Mouse (Mus musculus) MEL (cell line): ENCODE data around the gene Ppp1r27. TPM values are rescaled to one million over a fixed set of nuclear protein-coding genes. Genes with fewer than 3 reads are reported as not detected.

Source experiments
- DNase-seq: peaks from one replicate; pipeline ENCODE4 v3.0.0; 2011; ENCODE audit warnings: low read depth, low spot score
- H3K27ac ChIP-seq: 2 replicates; pipeline ENCODE4 v1.5.1; 2012; ENCODE audit warnings: low read depth, mild to moderate bottlenecking, control low read depth, low read length, moderate library complexity; ENCODE audit not compliant: control insufficient read depth
- H3K27me3 ChIP-seq, 2 experiments: fragments of 150-350 bp in 1 of 2; sonication (generic) in 1 of 2; 2 replicates each; pipeline ENCODE4 v1.6.1; 2012; ENCODE audit warnings: low read length in 2 of 2, mild to moderate bottlenecking in 2 of 2, improper control_type of control experiment in 1 of 2, moderate library complexity in 1 of 2; ENCODE audit not compliant: insufficient read depth in 2 of 2, control insufficient read depth in 1 of 2
- H3K36me3 ChIP-seq, 2 experiments: 2 replicates each; pipeline ENCODE4 v1.6.1; 2012 to 2014; ENCODE audit warnings: low read length in 2 of 2, improper control_type of control experiment in 1 of 2, inconsistent platforms in 1 of 2, mild to moderate bottlenecking in 1 of 2; ENCODE audit not compliant: insufficient read depth in 2 of 2, control insufficient read depth in 1 of 2
- H3K4me1 ChIP-seq, 2 experiments: fragments of 150-350 bp in 1 of 2; sonication (generic) in 1 of 2; 2 replicates each; pipeline ENCODE4 v1.6.1; 2012; ENCODE audit warnings: low read length in 2 of 2, improper control_type of control experiment in 1 of 2, mild to moderate bottlenecking in 1 of 2; ENCODE audit not compliant: insufficient read depth in 2 of 2, control insufficient read depth in 1 of 2
- H3K4me3 ChIP-seq, 2 experiments: fragments of 150-350 bp in 1 of 2; sonication (generic) in 1 of 2; 2 replicates each; pipeline ENCODE4 v1.5.1; 2012; ENCODE audit warnings: low read depth in 2 of 2, low read length in 2 of 2, mild to moderate bottlenecking in 2 of 2, moderate library complexity in 2 of 2, control low read depth in 1 of 2, improper control_type of control experiment in 1 of 2; ENCODE audit not compliant: control insufficient read depth in 1 of 2, insufficient read depth in 1 of 2
- H3K79me2 ChIP-seq: 2 replicates; pipeline ENCODE4 v1.6.1; 2012; ENCODE audit warnings: mild to moderate bottlenecking, low read length, moderate library complexity; ENCODE audit not compliant: control insufficient read depth, poor library complexity, insufficient read depth
- H3K9ac ChIP-seq: 2 replicates; pipeline ENCODE4 v1.6.1; 2012; ENCODE audit warnings: low read depth, mild to moderate bottlenecking, control low read depth, low read length, moderate library complexity; ENCODE audit not compliant: control insufficient read depth, poor library complexity, severe bottlenecking
- H3K9me3 ChIP-seq: fragments of 150-350 bp; sonication (generic); replicated peaks from 2 replicates; pipeline ENCODE4 v1.6.1; 2012; ENCODE audit warnings: mild to moderate bottlenecking, low read length, improper control_type of control experiment, moderate library complexity; ENCODE audit not compliant: insufficient read depth
- BHLHE40 ChIP-seq: IDR thresholded peaks from 2 replicates; pipeline ENCODE4 v1.6.1; 2012; ENCODE audit warnings: low read depth, mild to moderate bottlenecking, inconsistent platforms, low read length, improper control_type of control experiment, borderline replicate concordance
- CHD1 ChIP-seq: IDR thresholded peaks from 2 replicates; pipeline ENCODE4 v1.6.1; 2012; ENCODE audit warnings: low read depth, mild to moderate bottlenecking, inconsistent platforms, low read length, improper control_type of control experiment
- CHD2 ChIP-seq: IDR thresholded peaks from 2 replicates; pipeline ENCODE4 v1.6.1; 2011; ENCODE audit warnings: low read length, improper control_type of control experiment
- CTCF ChIP-seq, 3 experiments: IDR thresholded peaks in 2 of 3; conservative IDR thresholded peaks in 1 of 3; 2 replicates each; pipeline ENCODE4 v1.5.1; 2011 to 2012; ENCODE audit warnings: low read length in 3 of 3, low read depth in 2 of 3, mild to moderate bottlenecking in 2 of 3, improper control_type of control experiment in 1 of 3, inconsistent platforms in 1 of 3, mixed read lengths in 1 of 3, moderate library complexity in 1 of 3; ENCODE audit not compliant: control insufficient read depth in 1 of 3, insufficient read depth in 1 of 3, poor library complexity in 1 of 3, severe bottlenecking in 1 of 3
- E2F4 ChIP-seq: IDR thresholded peaks from 2 replicates; pipeline ENCODE4 v1.6.1; 2011; ENCODE audit warnings: low read depth, low read length, improper control_type of control experiment, borderline replicate concordance
- ELF1 ChIP-seq: IDR thresholded peaks from 2 replicates; pipeline ENCODE4 v1.6.1; 2014; ENCODE audit warnings: low read depth, mild to moderate bottlenecking, inconsistent platforms, low read length, improper control_type of control experiment, moderate library complexity
- EP300 ChIP-seq, 2 experiments: IDR thresholded peaks; 2 replicates each; pipeline ENCODE4 v1.6.1; 2011; ENCODE audit warnings: improper control_type of control experiment in 2 of 2, low read length in 2 of 2, low read depth in 1 of 2, mild to moderate bottlenecking in 1 of 2
- ETS1 ChIP-seq: IDR thresholded peaks from 2 replicates; pipeline ENCODE4 v1.6.1; 2012; ENCODE audit warnings: low read depth, mild to moderate bottlenecking, inconsistent platforms, low read length, improper control_type of control experiment, moderate library complexity
- GABPA ChIP-seq: IDR thresholded peaks from 2 replicates; pipeline ENCODE4 v1.6.1; 2012; ENCODE audit warnings: low read depth, mild to moderate bottlenecking, inconsistent platforms, low read length, improper control_type of control experiment, moderate library complexity
- GATA1 ChIP-seq: IDR thresholded peaks from 2 replicates; pipeline ENCODE4 v1.6.1; 2011; ENCODE audit warnings: low read depth, low read length, improper control_type of control experiment
- HCFC1 ChIP-seq: IDR thresholded peaks from 2 replicates; pipeline ENCODE4 v1.6.1; 2012; ENCODE audit warnings: low read depth, mild to moderate bottlenecking, inconsistent platforms, low read length, improper control_type of control experiment, moderate library complexity
- JUND ChIP-seq: IDR thresholded peaks from 2 replicates; pipeline ENCODE4 v1.6.1; 2011; ENCODE audit warnings: low read depth, mild to moderate bottlenecking, improper control_type of control experiment, low read length
- KAT2A ChIP-seq: conservative IDR thresholded peaks from 2 replicates; pipeline ENCODE4 v1.6.1; 2012; ENCODE audit warnings: low read depth, low read length, improper control_type of control experiment, inconsistent platforms
- MAX ChIP-seq: IDR thresholded peaks from 2 replicates; pipeline ENCODE4 v1.6.1; 2011; ENCODE audit warnings: low read length, improper control_type of control experiment
- MAZ ChIP-seq: IDR thresholded peaks from 2 replicates; pipeline ENCODE4 v1.6.1; 2012; ENCODE audit warnings: low read depth, mild to moderate bottlenecking, inconsistent platforms, low read length, improper control_type of control experiment
- MXI1 ChIP-seq: IDR thresholded peaks from 2 replicates; pipeline ENCODE4 v1.6.1; 2011; ENCODE audit warnings: mild to moderate bottlenecking, low read depth, low read length, improper control_type of control experiment
- MYB ChIP-seq: IDR thresholded peaks from 2 replicates; pipeline ENCODE4 v1.6.1; 2011; ENCODE audit warnings: mild to moderate bottlenecking, low read depth, low read length, improper control_type of control experiment
- MYC ChIP-seq: IDR thresholded peaks from 2 replicates; pipeline ENCODE4 v1.6.1; 2011; ENCODE audit warnings: low read depth, mild to moderate bottlenecking, low read length, improper control_type of control experiment, moderate library complexity
- NELFE ChIP-seq: IDR thresholded peaks from 2 replicates; pipeline ENCODE4 v1.6.1; 2011; ENCODE audit warnings: low read depth, low read length, improper control_type of control experiment
- NRF1 ChIP-seq: IDR thresholded peaks from 2 replicates; pipeline ENCODE4 v1.6.1; 2014; ENCODE audit warnings: low read depth, mild to moderate bottlenecking, inconsistent platforms, low read length, improper control_type of control experiment, moderate library complexity; ENCODE audit not compliant: poor library complexity, insufficient read depth, severe bottlenecking
- POLR2A ChIP-seq, 2 experiments: IDR thresholded peaks; 2 replicates each; pipeline ENCODE4 v1.6.1; 2011 to 2012; ENCODE audit warnings: low read length in 2 of 2, mild to moderate bottlenecking in 2 of 2, control low read depth in 1 of 2, improper control_type of control experiment in 1 of 2, low read depth in 1 of 2, moderate library complexity in 1 of 2; ENCODE audit not compliant: control insufficient read depth in 1 of 2, insufficient read depth in 1 of 2, poor library complexity in 1 of 2
- POLR2AphosphoS2 ChIP-seq: IDR thresholded peaks from 2 replicates; pipeline ENCODE4 v1.6.1; 2011; ENCODE audit warnings: low read length, improper control_type of control experiment
- POLR2AphosphoS5 ChIP-seq: IDR thresholded peaks from 2 replicates; pipeline ENCODE4 v1.6.1; 2012; ENCODE audit warnings: low read depth, borderline replicate concordance, mild to moderate bottlenecking, inconsistent platforms, low read length, moderate library complexity, mixed read lengths
- RAD21 ChIP-seq: IDR thresholded peaks from 2 replicates; pipeline ENCODE4 v1.6.1; 2011; ENCODE audit warnings: mild to moderate bottlenecking, low read depth, low read length, improper control_type of control experiment
- RCOR1 ChIP-seq: IDR thresholded peaks from 2 replicates; pipeline ENCODE4 v1.6.1; 2012; ENCODE audit warnings: low read depth, mild to moderate bottlenecking, inconsistent platforms, low read length, improper control_type of control experiment
- SIN3A ChIP-seq: IDR thresholded peaks from 2 replicates; pipeline ENCODE4 v1.6.1; 2012; ENCODE audit warnings: low read length, improper control_type of control experiment, inconsistent platforms
- SMC3 ChIP-seq: IDR thresholded peaks from 2 replicates; pipeline ENCODE4 v1.6.1; 2011; ENCODE audit warnings: low read depth, low read length, improper control_type of control experiment
- TAL1 ChIP-seq: IDR thresholded peaks from 2 replicates; pipeline ENCODE4 v1.6.1; 2012; ENCODE audit warnings: mild to moderate bottlenecking, inconsistent platforms, low read length, moderate library complexity, mixed read lengths
- TBP ChIP-seq: IDR thresholded peaks from 2 replicates; pipeline ENCODE4 v1.8.0; 2011; ENCODE audit warnings: low read depth, low read length, improper control_type of control experiment
- TCF12 ChIP-seq: IDR thresholded peaks from 2 replicates; pipeline ENCODE4 v1.6.1; 2014; ENCODE audit warnings: low read depth, mild to moderate bottlenecking, inconsistent platforms, low read length, improper control_type of control experiment, moderate library complexity
- UBTF ChIP-seq: IDR thresholded peaks from 2 replicates; pipeline ENCODE4 v1.6.1; 2012; ENCODE audit warnings: low read depth, mild to moderate bottlenecking, inconsistent platforms, low read length, improper control_type of control experiment, moderate library complexity, borderline replicate concordance; ENCODE audit not compliant: insufficient read depth
- USF1 ChIP-seq: IDR thresholded peaks from 2 replicates; pipeline ENCODE4 v1.6.1; 2014; ENCODE audit warnings: low read depth, mild to moderate bottlenecking, inconsistent platforms, low read length, improper control_type of control experiment, moderate library complexity
- ZC3H11A ChIP-seq: IDR thresholded peaks from 2 replicates; pipeline ENCODE4 v1.6.1; 2012; ENCODE audit warnings: low read depth, mild to moderate bottlenecking, inconsistent platforms, low read length, improper control_type of control experiment
- ZKSCAN1 ChIP-seq: IDR thresholded peaks from 2 replicates; pipeline ENCODE4 v1.6.1; 2012; ENCODE audit warnings: low read depth, mild to moderate bottlenecking, inconsistent platforms, low read length, improper control_type of control experiment, moderate library complexity
- ZMIZ1 ChIP-seq: IDR thresholded peaks from 2 replicates; pipeline ENCODE4 v1.6.1; 2012; ENCODE audit warnings: low read depth, mild to moderate bottlenecking, inconsistent platforms, low read length, improper control_type of control experiment, moderate library complexity
- ZNF384 ChIP-seq: IDR thresholded peaks from 2 replicates; pipeline ENCODE4 v1.6.1; 2012; ENCODE audit warnings: low read depth, mild to moderate bottlenecking, inconsistent platforms, low read length, improper control_type of control experiment
- polyA plus RNA-seq, 2 experiments: library from polyadenylated mRNA; stranded (reverse) in 1 of 2; unstranded in 1 of 2; fragments of >175 nt in 1 of 2; fragments of >200 nt in 1 of 2; gene quantifications; 2 replicates each; pipeline versions ENCODE4 v1.2.1 to v1.2.4; 2012; ENCODE audit warnings: low replicate concordance in 2 of 2, low read depth in 1 of 2; ENCODE audit not compliant: insufficient read length in 2 of 2, insufficient read depth in 1 of 2, missing spikeins in 1 of 2
- total RNA-seq: library from RNA; depleted of rRNA; stranded (reverse); fragments of 300-350 nt; gene quantifications from 2 replicates; pipeline ENCODE4 v1.2.3, GENCODE M21; 2012

Gene Ppp1r27
- total and polyA plus RNA-seq, 3 experiments = not detected

DNA sequence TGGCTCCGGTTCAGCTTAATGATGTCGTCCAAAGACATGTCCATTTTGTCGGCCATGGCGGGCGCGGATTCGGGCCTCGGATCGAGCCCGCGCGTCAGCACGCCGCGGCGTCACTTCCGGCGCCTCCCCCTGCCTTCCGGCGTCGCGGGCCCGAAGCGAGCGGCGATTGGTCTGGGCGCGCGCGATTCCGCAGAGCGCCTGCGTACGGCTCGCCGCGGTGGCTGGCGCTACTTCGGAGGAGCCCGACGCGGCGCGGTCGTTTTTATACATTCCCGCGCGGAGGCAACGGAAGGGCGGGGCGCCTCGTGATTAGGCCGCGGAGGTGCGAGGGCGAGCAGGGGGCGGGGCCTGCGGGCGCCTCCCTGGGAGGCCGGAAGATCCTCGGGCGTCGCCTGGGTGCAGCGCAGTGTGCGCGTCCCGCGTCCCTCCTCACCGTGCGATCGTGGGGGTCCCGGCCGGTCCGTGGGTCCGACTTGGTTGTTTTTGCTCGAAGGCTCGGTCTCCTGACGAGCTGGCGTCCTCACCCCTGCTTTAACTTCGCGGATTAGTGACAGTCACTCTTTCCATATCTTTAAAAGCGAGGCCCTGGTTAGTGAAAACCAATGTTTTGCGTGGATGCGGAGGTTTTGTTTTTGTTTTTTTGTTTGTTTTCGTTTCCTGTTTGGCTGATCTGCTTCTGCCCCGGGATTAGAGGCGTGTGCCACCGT, 47.5 kb upstream of the Ppp1r27 start, which contains the start of the genes Alyref and Anapc11:
TSS of gene Alyref (minus strand) at position 83 of the 707 bp plus-strand sequence.
TSS of gene Anapc11 (plus strand) at position 139 of the 707 bp plus-strand sequence.
- Histone ChIP-seq H3K4me1 (peaks cover 5 to 39% of the 10 kb centered on the region in 2 experiments), H3K9ac (peak within 1 kb of the TSS; percentile 99), H3K9me3 (no peaks in the 10 kb centered on the region), H3K79me2 (peaks cover 59% of the 10 kb centered on the region), H3K4me3 (peak within 1 kb of the TSS; percentile 89 to 95), H3K27ac (peak within 1 kb of the TSS; percentile 92), H3K27me3 (no peaks in the 10 kb centered on the region), H3K36me3 (peaks cover 39 to 52% of the 10 kb centered on the region in 2 experiments)
- peak; percentile 99 for DNase-seq
- TF ChIP-seq EP300 (IDR thresholded peaks at IDR 0.05; ENCODE audit: low read depth in 1 of 2, low read length in 2 of 2) = peak in 1 of 2 experiments; percentile 62; a peak in 2 of 4 replicates
- peak; percentile 99 for TF ChIP-seq MAX
- TF ChIP-seq CHD1 = no peak
- TF ChIP-seq POLR2AphosphoS2 = peak; percentile 88
- peak; percentile 79; the same call in 1 of the 2 replicates for TF ChIP-seq ELF1
- TF ChIP-seq NRF1 = peak; percentile 97
- TF ChIP-seq RAD21 = no peak
- no peak; the same call in none of the 2 replicates for TF ChIP-seq MYC
- TF ChIP-seq HCFC1 = peak; percentile 89
- TF ChIP-seq ETS1 = peak; percentile 76; the same call in 1 of the 2 replicates
- TF ChIP-seq ZC3H11A = no peak
- TF ChIP-seq BHLHE40 = no peak
- peak; percentile 77; the same call in 1 of the 2 replicates for TF ChIP-seq TBP
- peak; percentile 19; the same call in 1 of the 2 replicates for TF ChIP-seq RCOR1
- no peak for TF ChIP-seq TAL1
- peak; percentile 73 for TF ChIP-seq MYB
- TF ChIP-seq ZMIZ1 = peak; percentile 96
- TF ChIP-seq JUND = no peak
- TF ChIP-seq KAT2A = peak; percentile 81
- TF ChIP-seq MAZ = peak; percentile 89; the same call in 1 of the 2 replicates
- TF ChIP-seq GATA1 = no peak
- TF ChIP-seq UBTF = no peak
- TF ChIP-seq CTCF (IDR thresholded peaks at IDR 0.05 in 2 of 3, conservative IDR thresholded peaks at IDR 0.05 in 1 of 3; ENCODE audit: control insufficient read depth in 1 of 3, insufficient read depth in 1 of 3, low read depth in 2 of 3, low read length in 3 of 3, poor library complexity in 1 of 3, severe bottlenecking in 1 of 3) = peak in 1 of 3 experiments; percentile 9; a peak in 1 of 6 replicates
- no peak; the same call in 1 of the 2 replicates for TF ChIP-seq POLR2AphosphoS5
- TF ChIP-seq USF1 = peak; percentile 79
- TF ChIP-seq ZKSCAN1 = no peak
- peak; percentile 69 for TF ChIP-seq MXI1
- no peak for TF ChIP-seq GABPA
- TF ChIP-seq SIN3A = peak; percentile 66
- TF ChIP-seq NELFE = peak; percentile 89
- TF ChIP-seq ZNF384 = no peak
- peak; percentile 66; the same call in 1 of the 2 replicates for TF ChIP-seq TCF12
- no peak for TF ChIP-seq SMC3
- TF ChIP-seq CHD2 = no peak
- TF ChIP-seq E2F4 = peak; percentile 88; the same call in 1 of the 2 replicates
- TF ChIP-seq POLR2A (IDR thresholded peaks at IDR 0.05; ENCODE audit: control insufficient read depth in 1 of 2, insufficient read depth in 1 of 2, low read depth in 1 of 2, low read length in 2 of 2, poor library complexity in 1 of 2) = peak; percentile 91 to 97
